Mouse (Mus musculus): ENCODE data around the gene Pabpc4. TPM values are rescaled to one million over a fixed set of nuclear protein-coding genes. Genes with fewer than 3 reads are reported as not detected.

The Pabpc4 gene
- polyA plus RNA-seq (2014; fragmentation: Nextera tagmentation; extraction: Ambion mirVana): 56.2 and 57.2 TPM in 2 replicates

GRCm38 (mm10) chr4:123261721-123262401 lies at the start of gene Pabpc4:
TSS of gene Pabpc4 (plus strand) at chr4:123262351.
- no peaks in the 10 kb centered on the region for H3K9me3 ChIP-seq (ENCODE audit: control insufficient read depth, low read depth, low read length)
- WGBS: 64% methylated on average over 5 of the region's 5 CpGs
- no peak within 1 kb of the TSS for H3K9ac ChIP-seq (replicated peaks; ENCODE audit: low read depth, low read length)
- H3K4me3 ChIP-seq (ENCODE audit: low read depth, low read length): no peak within 1 kb of the TSS
- H3K36me3 ChIP-seq (ENCODE audit: control insufficient read depth, insufficient read depth, low read length): no peaks in the 10 kb centered on the region
- no peaks in the 10 kb centered on the region for H3K27me3 ChIP-seq (ENCODE audit: control insufficient read depth, insufficient read depth, low read length)
- no peak within 1 kb of the TSS for H3K27ac ChIP-seq (ENCODE audit: low read length)
- no peak for ATAC-seq (ENCODE audit: insufficient number of reproducible peaks, insufficient read depth, low FRiP score, low read depth)
- no peak within 1 kb of the TSS for H3K4me2 ChIP-seq (replicated peaks; ENCODE audit: low read depth, low read length)
- peaks cover 13% of the 10 kb centered on the region for H3K4me1 ChIP-seq (ENCODE audit: control insufficient read depth, insufficient read depth, low read length)

DNA sequence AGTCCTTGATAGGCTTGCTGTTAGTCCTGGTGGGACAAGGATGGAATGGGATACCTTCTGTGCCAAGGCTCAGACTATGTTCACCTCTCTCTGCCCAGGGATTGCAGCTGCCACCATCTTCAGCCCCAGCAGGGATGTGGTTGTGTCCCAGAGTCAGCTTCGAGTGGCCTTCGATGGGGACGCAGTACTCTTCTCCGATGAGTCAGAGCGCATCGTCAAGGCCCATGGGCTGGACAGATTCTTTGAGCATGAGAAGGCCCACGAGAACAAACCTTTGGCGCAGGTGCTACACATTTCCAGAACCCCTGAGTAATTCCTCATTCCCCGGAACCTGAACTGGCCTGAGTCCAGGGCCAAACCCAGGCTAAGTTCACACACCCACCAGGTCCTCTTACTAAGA lies 48.2 kb upstream of the Pabpc4 start:
- Histone ChIP-seq H3K4me2 (replicated peaks; ENCODE audit: low read depth, low read length) (no peak overlapping the region), H3K9me3 (ENCODE audit: control insufficient read depth, low read depth, low read length) (no peaks in the 10 kb centered on the region), H3K4me1 (ENCODE audit: control insufficient read depth, insufficient read depth, low read length) (no peaks in the 10 kb centered on the region), H3K9ac (replicated peaks; ENCODE audit: low read depth, low read length) (no peak overlapping the region), H3K27me3 (ENCODE audit: control insufficient read depth, insufficient read depth, low read length) (no peaks in the 10 kb centered on the region), H3K4me3 (ENCODE audit: low read depth, low read length) (no peak overlapping the region), H3K27ac (ENCODE audit: low read length) (no peak overlapping the region), H3K36me3 (ENCODE audit: control insufficient read depth, insufficient read depth, low read length) (no peaks in the 10 kb centered on the region)
- 91% methylated on average over 9 of the region's 9 CpGs for WGBS
- ATAC-seq (ENCODE audit: insufficient number of reproducible peaks, insufficient read depth, low FRiP score, low read depth): no peak

DNA sequence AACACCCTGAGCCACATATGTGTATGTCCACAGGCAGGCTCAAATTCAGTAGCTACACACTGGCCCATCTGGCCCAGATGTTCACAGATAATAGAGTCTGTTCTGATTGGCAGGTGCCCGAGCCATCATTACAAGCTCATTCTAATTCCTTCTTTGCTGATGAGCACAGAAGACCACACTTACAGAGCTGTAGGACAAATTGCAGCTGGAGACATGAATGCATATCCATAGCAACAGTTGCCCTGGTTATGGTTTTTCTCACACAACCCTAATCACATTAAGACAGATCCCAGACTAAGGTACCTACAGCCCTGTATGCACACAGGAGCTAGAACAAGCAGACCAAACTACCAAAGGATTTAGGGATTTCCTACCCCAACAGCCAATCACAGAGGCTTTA lies 46.8 kb upstream of the Pabpc4 start:
- no peaks in the 10 kb centered on the region for H3K4me1 ChIP-seq (ENCODE audit: control insufficient read depth, insufficient read depth, low read length)
- 93% methylated on average over 1 of the region's 1 CpGs for WGBS
- no peak overlapping the region for H3K4me3 ChIP-seq (ENCODE audit: low read depth, low read length)
- no peak; the same call in 1 of the 2 replicates for ATAC-seq (ENCODE audit: insufficient number of reproducible peaks, insufficient read depth, low FRiP score, low read depth)
- no peak overlapping the region for H3K4me2 ChIP-seq (replicated peaks; ENCODE audit: low read depth, low read length)
- no peak overlapping the region for H3K9ac ChIP-seq (replicated peaks; ENCODE audit: low read depth, low read length)
- H3K27me3 ChIP-seq (ENCODE audit: control insufficient read depth, insufficient read depth, low read length): no peaks in the 10 kb centered on the region
- no peak overlapping the region for H3K27ac ChIP-seq (ENCODE audit: low read length)
- H3K36me3 ChIP-seq (ENCODE audit: control insufficient read depth, insufficient read depth, low read length): no peaks in the 10 kb centered on the region
- H3K9me3 ChIP-seq (ENCODE audit: control insufficient read depth, low read depth, low read length): no peaks in the 10 kb centered on the region

- Histone ChIP-seq H3K4me2 (replicated peaks; ENCODE audit: low read depth, low read length) (no peak overlapping the region), H3K9ac (replicated peaks; ENCODE audit: low read depth, low read length) (no peak overlapping the region), H3K4me3 (ENCODE audit: low read depth, low read length) (no peak overlapping the region), H3K9me3 (ENCODE audit: control insufficient read depth, low read depth, low read length) (no peaks in the 10 kb centered on the region), H3K27ac (ENCODE audit: low read length) (no peak overlapping the region), H3K27me3 (ENCODE audit: control insufficient read depth, insufficient read depth, low read length) (no peaks in the 10 kb centered on the region), H3K4me1 (ENCODE audit: control insufficient read depth, insufficient read depth, low read length) (no peaks in the 10 kb centered on the region), H3K36me3 (ENCODE audit: control insufficient read depth, insufficient read depth, low read length) (no peaks in the 10 kb centered on the region)
- WGBS: 10% methylated on average over 1 of the region's 1 CpGs
- ATAC-seq (ENCODE audit: insufficient number of reproducible peaks, insufficient read depth, low FRiP score, low read depth): no peak
Measured at GRCm38 (mm10) chr4:123216782-123217181, 45.4 kb upstream of the Pabpc4 start.

DNA sequence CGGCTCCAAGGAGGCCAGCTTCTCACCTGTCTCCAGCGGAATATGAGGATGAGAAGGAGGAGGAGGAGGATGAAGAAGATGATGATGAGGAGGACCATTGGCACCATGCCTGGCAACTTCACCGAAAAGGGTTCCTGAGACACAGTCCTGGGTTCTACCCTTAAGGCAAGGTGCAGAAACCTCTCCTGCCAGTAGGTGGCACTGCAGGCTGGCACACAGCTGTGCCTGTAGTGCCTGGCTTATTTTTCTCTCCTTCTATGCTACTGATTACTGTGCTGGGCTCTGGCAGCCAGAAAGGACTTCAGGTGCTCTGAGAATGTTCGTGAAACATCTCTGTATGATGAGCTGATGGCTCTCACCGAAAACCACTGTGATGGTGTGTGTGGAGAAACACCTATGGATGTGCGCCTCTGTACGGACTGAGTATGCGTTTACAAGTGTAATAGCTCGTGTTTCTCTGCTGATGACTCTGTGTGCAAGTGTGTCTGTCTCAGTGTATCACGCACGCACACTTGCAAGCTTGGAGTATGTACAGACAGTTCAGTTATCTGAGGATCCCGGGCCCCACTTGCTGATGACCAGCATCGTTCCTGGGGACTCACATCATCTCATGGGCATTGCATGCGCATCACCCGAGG lies 42.3 kb upstream of the Pabpc4 start:
- Histone ChIP-seq H3K27me3 (ENCODE audit: control insufficient read depth, insufficient read depth, low read length) (no peaks in the 10 kb centered on the region), H3K9me3 (ENCODE audit: control insufficient read depth, low read depth, low read length) (no peaks in the 10 kb centered on the region), H3K4me1 (ENCODE audit: control insufficient read depth, insufficient read depth, low read length) (no peaks in the 10 kb centered on the region), H3K9ac (replicated peaks; ENCODE audit: low read depth, low read length) (no peak overlapping the region), H3K27ac (ENCODE audit: low read length) (no peak overlapping the region), H3K4me2 (replicated peaks; ENCODE audit: low read depth, low read length) (no peak overlapping the region), H3K36me3 (ENCODE audit: control insufficient read depth, insufficient read depth, low read length) (no peaks in the 10 kb centered on the region), H3K4me3 (ENCODE audit: low read depth, low read length) (no peak overlapping the region)
- ATAC-seq (ENCODE audit: insufficient number of reproducible peaks, insufficient read depth, low FRiP score, low read depth): peak; percentile 72; the same call in 1 of the 2 replicates
- WGBS: 65% methylated on average over 15 of the region's 15 CpGs

- 77% methylated on average over 4 of the region's 4 CpGs for WGBS
- no peak overlapping the region for H3K27ac ChIP-seq (ENCODE audit: low read length)
Measured at GRCm38 (mm10) chr4:123220637-123221036, 41.5 kb upstream of the Pabpc4 start.

GRCm38 (mm10) chr4:123223309-123223708 lies 38.8 kb upstream of the Pabpc4 start:
- Histone ChIP-seq H3K9me3 (ENCODE audit: control insufficient read depth, low read depth, low read length) (no peaks in the 10 kb centered on the region), H3K4me2 (replicated peaks; ENCODE audit: low read depth, low read length) (no peak overlapping the region), H3K4me3 (ENCODE audit: low read depth, low read length) (no peak overlapping the region), H3K27ac (ENCODE audit: low read length) (no peak overlapping the region), H3K36me3 (ENCODE audit: control insufficient read depth, insufficient read depth, low read length) (no peaks in the 10 kb centered on the region), H3K27me3 (ENCODE audit: control insufficient read depth, insufficient read depth, low read length) (no peaks in the 10 kb centered on the region), H3K9ac (replicated peaks; ENCODE audit: low read depth, low read length) (no peak overlapping the region), H3K4me1 (ENCODE audit: control insufficient read depth, insufficient read depth, low read length) (peaks cover 20% of the 10 kb centered on the region)
- 56% methylated on average over 3 of the region's 3 CpGs for WGBS
- no peak for ATAC-seq (ENCODE audit: insufficient number of reproducible peaks, insufficient read depth, low FRiP score, low read depth)

More at GRCm38 (mm10) chr4:123220637-123221036, 41.5 kb upstream of the Pabpc4 start:
- Histone ChIP-seq H3K4me1 (ENCODE audit: control insufficient read depth, insufficient read depth, low read length) (no peaks in the 10 kb centered on the region), H3K27me3 (ENCODE audit: control insufficient read depth, insufficient read depth, low read length) (no peaks in the 10 kb centered on the region), H3K9ac (replicated peaks; ENCODE audit: low read depth, low read length) (no peak overlapping the region), H3K4me3 (ENCODE audit: low read depth, low read length) (no peak overlapping the region), H3K9me3 (ENCODE audit: control insufficient read depth, low read depth, low read length) (no peaks in the 10 kb centered on the region), H3K4me2 (replicated peaks; ENCODE audit: low read depth, low read length) (no peak overlapping the region), H3K36me3 (ENCODE audit: control insufficient read depth, insufficient read depth, low read length) (no peaks in the 10 kb centered on the region)
- no peak for ATAC-seq (ENCODE audit: insufficient number of reproducible peaks, insufficient read depth, low FRiP score, low read depth)

DNA sequence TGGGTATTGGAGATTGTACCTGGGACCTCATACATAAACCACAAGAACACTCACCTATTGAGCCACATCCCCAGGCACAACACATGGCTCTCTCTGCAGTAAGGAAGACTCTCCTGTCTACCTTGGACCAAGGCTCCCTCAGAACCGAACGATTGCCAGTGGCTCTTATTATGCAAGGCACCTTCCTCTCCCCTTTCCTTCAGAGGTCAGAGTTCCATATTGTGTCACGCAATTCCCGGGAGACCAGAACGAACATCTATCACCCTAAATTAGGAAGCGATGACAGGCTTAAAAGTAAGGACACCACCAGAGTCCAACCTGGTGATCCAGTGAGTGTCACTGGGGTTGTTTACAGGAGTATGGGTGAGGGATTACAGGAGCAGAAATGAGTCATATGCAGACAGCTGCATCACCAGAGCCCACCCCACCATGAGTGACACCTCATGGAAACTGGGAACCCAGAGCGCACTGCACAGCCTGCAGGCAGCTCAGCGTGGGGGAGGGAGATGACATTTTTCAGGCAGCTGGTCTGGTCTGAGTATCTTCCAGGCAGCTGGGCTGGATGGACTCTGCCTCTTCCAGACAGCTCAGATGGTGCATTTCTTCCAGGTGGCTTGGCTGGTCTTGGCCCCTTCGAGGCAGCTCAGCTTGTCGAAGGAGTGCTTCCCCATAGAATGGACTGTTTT lies 36.3 kb upstream of the Pabpc4 start:
- Histone ChIP-seq H3K4me3 (ENCODE audit: low read depth, low read length) (no peak overlapping the region), H3K27ac (ENCODE audit: low read length) (no peak overlapping the region), H3K9me3 (ENCODE audit: control insufficient read depth, low read depth, low read length) (no peaks in the 10 kb centered on the region), H3K4me1 (ENCODE audit: control insufficient read depth, insufficient read depth, low read length) (peaks cover 25% of the 10 kb centered on the region), H3K27me3 (ENCODE audit: control insufficient read depth, insufficient read depth, low read length) (no peaks in the 10 kb centered on the region), H3K4me2 (replicated peaks; ENCODE audit: low read depth, low read length) (no peak overlapping the region), H3K9ac (replicated peaks; ENCODE audit: low read depth, low read length) (no peak overlapping the region), H3K36me3 (ENCODE audit: control insufficient read depth, insufficient read depth, low read length) (no peaks in the 10 kb centered on the region)
- WGBS: 37% methylated on average over 10 of the region's 10 CpGs
- ATAC-seq (ENCODE audit: insufficient number of reproducible peaks, insufficient read depth, low FRiP score, low read depth): peak; percentile 51; the same call in 1 of the 2 replicates
